Mouse (Mus musculus) macrophage (primary cell): ENCODE results near the gene Prrt3. TPM values are rescaled to one million over a fixed set of nuclear protein-coding genes. Genes with fewer than 3 reads are reported as not detected.

Experiments used
- H3K27ac ChIP-seq: fragments of 350-480 bp; formaldehyde crosslinking; 2 replicates; pipeline ENCODE4 v1.9.0; 2021
- H3K36me3 ChIP-seq: fragments of 350-480 bp; formaldehyde crosslinking; 2 replicates; pipeline ENCODE4 v1.9.0; 2021; ENCODE audit errors: inconsistent target
- H3K4me3 ChIP-seq: fragments of 350-480 bp; formaldehyde crosslinking; 2 replicates; pipeline ENCODE4 v1.9.0; 2021; ENCODE audit errors: inconsistent target
- H3K79me2 ChIP-seq: fragments of 350-480 bp; formaldehyde crosslinking; 2 replicates; pipeline ENCODE4 v1.9.0; 2021; ENCODE audit errors: inconsistent target
- WGBS: methylation state at CpG from one replicate; pipeline ENCODE4 v1.1.7; 2026; ENCODE audit warnings: inconsistent platforms; ENCODE audit not compliant: missing documents; 5-methylcytosine and 5-hydroxymethylcytosine counted together
- polyA plus RNA-seq: library from polyadenylated mRNA; stranded (reverse); fragments of 250-400 nt; gene quantifications from 3 replicates; pipeline ENCODE4 v1.2.4, GENCODE M21; 2018; ENCODE audit warnings: inconsistent platforms

The Prrt3 gene
- polyA plus RNA-seq, 1 experiment from 2014 or later = not detected

- H3K27ac ChIP-seq = no peak overlapping the region
- H3K79me2 ChIP-seq = no peaks in the 10 kb centered on the region
- WGBS = 70% methylated on average over 6 of the region's 7 CpGs
- no peak overlapping the region for H3K4me3 ChIP-seq
- no peaks in the 10 kb centered on the region for H3K36me3 ChIP-seq
These were observed 24.4 kb downstream of the Prrt3 start for GRCm38 (mm10) chr6:113477353-113477752.

- 95% methylated on average over 6 of the region's 6 CpGs for WGBS
- Histone ChIP-seq H3K36me3 (no peaks in the 10 kb centered on the region), H3K79me2 (no peaks in the 10 kb centered on the region), H3K27ac (no peak overlapping the region), H3K4me3 (no peak overlapping the region)
These were observed 28.0 kb downstream of the Prrt3 start for GRCm38 (mm10) chr6:113473715-113474114.

- Histone ChIP-seq H3K79me2 (no peaks in the 10 kb centered on the region), H3K36me3 (no peaks in the 10 kb centered on the region)
- 86% methylated on average over 2 of the region's 2 CpGs for WGBS
These were observed 28.5 kb downstream of the Prrt3 start for GRCm38 (mm10) chr6:113473246-113473645.

GRCm38 (mm10) chr6:113472061-113472460 is 29.7 kb downstream of the Prrt3 start:
- no peak overlapping the region for H3K4me3 ChIP-seq
- no peaks in the 10 kb centered on the region for H3K79me2 ChIP-seq
- no peaks in the 10 kb centered on the region for H3K36me3 ChIP-seq
- WGBS = 87% methylated on average over 10 of the region's 10 CpGs
- H3K27ac ChIP-seq = no peak overlapping the region

More at GRCm38 (mm10) chr6:113473246-113473645, 28.5 kb downstream of the Prrt3 start:
- Histone ChIP-seq H3K4me3 (no peak overlapping the region), H3K27ac (no peak overlapping the region)

GRCm38 (mm10) chr6:113471297-113471936 is 30.3 kb downstream of the Prrt3 start, which contains the start of gene Il17rc:
Il17rc (plus strand) TSS chr6:113471427.
- no peak within 1 kb of the TSS for H3K27ac ChIP-seq

GRCm38 (mm10) chr6:113469432-113469831 is 32.3 kb downstream of the Prrt3 start:
- no peak overlapping the region for H3K4me3 ChIP-seq
- H3K79me2 ChIP-seq = no peaks in the 10 kb centered on the region
- WGBS = 6% methylated on average over 31 of the region's 31 CpGs
- H3K36me3 ChIP-seq = no peaks in the 10 kb centered on the region
- H3K27ac ChIP-seq = no peak overlapping the region

More at GRCm38 (mm10) chr6:113471297-113471936, 30.3 kb downstream of the Prrt3 start, which contains the start of gene Il17rc:
- H3K4me3 ChIP-seq = no peak within 1 kb of the TSS
- 85% methylated on average over 12 of the region's 12 CpGs for WGBS
- H3K36me3 ChIP-seq = no peaks in the 10 kb centered on the region
- H3K79me2 ChIP-seq = no peaks in the 10 kb centered on the region

GRCm38 (mm10) chr6:113469021-113469420 is 32.7 kb downstream of the Prrt3 start:
- H3K79me2 ChIP-seq = no peaks in the 10 kb centered on the region
- WGBS = 6% methylated on average over 9 of the region's 9 CpGs
- no peaks in the 10 kb centered on the region for H3K36me3 ChIP-seq
- no peak overlapping the region for H3K4me3 ChIP-seq
- no peak overlapping the region for H3K27ac ChIP-seq

- H3K27ac ChIP-seq = no peak overlapping the region
- no peak overlapping the region for H3K4me3 ChIP-seq
- WGBS = 58% methylated on average over 3 of the region's 3 CpGs
- H3K79me2 ChIP-seq = no peaks in the 10 kb centered on the region
- H3K36me3 ChIP-seq = no peaks in the 10 kb centered on the region
These were observed 33.2 kb downstream of the Prrt3 start for GRCm38 (mm10) chr6:113468512-113468911.

GRCm38 (mm10) chr6:113465602-113466001 is 36.1 kb downstream of the Prrt3 start:
- WGBS = 87% methylated on average over 5 of the region's 5 CpGs

GRCm38 (mm10) chr6:113464040-113464439 is 37.7 kb downstream of the Prrt3 start:
- no peak overlapping the region for H3K4me3 ChIP-seq
- no peak overlapping the region for H3K27ac ChIP-seq
- H3K79me2 ChIP-seq = no peaks in the 10 kb centered on the region
- no peaks in the 10 kb centered on the region for H3K36me3 ChIP-seq
- 81% methylated on average over 7 of the region's 7 CpGs for WGBS

More at GRCm38 (mm10) chr6:113465602-113466001, 36.1 kb downstream of the Prrt3 start:
- H3K79me2 ChIP-seq = no peaks in the 10 kb centered on the region
- no peaks in the 10 kb centered on the region for H3K36me3 ChIP-seq
- H3K27ac ChIP-seq = no peak overlapping the region
- no peak overlapping the region for H3K4me3 ChIP-seq

- no peak overlapping the region for H3K27ac ChIP-seq
- no peaks in the 10 kb centered on the region for H3K36me3 ChIP-seq
- no peak overlapping the region for H3K4me3 ChIP-seq
- no peaks in the 10 kb centered on the region for H3K79me2 ChIP-seq
- WGBS = 54% methylated on average over 8 of the region's 10 CpGs
These were observed 43.1 kb downstream of the Prrt3 start for GRCm38 (mm10) chr6:113458635-113459034.

GRCm38 (mm10) chr6:113457952-113458534 is 43.7 kb downstream of the Prrt3 start, which contains the start of gene Il17re:
Il17re (plus strand) TSS chr6:113458484.
- no peaks in the 10 kb centered on the region for H3K79me2 ChIP-seq
- no peaks in the 10 kb centered on the region for H3K36me3 ChIP-seq
- no peak within 1 kb of the TSS for H3K27ac ChIP-seq
- no peak within 1 kb of the TSS for H3K4me3 ChIP-seq
- WGBS = 17% methylated on average over 7 of the region's 10 CpGs

GRCm38 (mm10) chr6:113455007-113455406 is 46.7 kb downstream of the Prrt3 start:
- H3K79me2 ChIP-seq = no peaks in the 10 kb centered on the region
- H3K36me3 ChIP-seq = no peaks in the 10 kb centered on the region
- no peak overlapping the region for H3K4me3 ChIP-seq
- WGBS = 22% methylated on average over 5 of the region's 5 CpGs
- H3K27ac ChIP-seq = no peak overlapping the region

GRCm38 (mm10) chr6:113451839-113452238 is 49.9 kb downstream of the Prrt3 start:
- H3K4me3 ChIP-seq = no peak overlapping the region
- H3K27ac ChIP-seq = no peak overlapping the region
- H3K79me2 ChIP-seq = no peaks in the 10 kb centered on the region
- WGBS = 93% methylated on average over 2 of the region's 2 CpGs
- peaks cover 14% of the 10 kb centered on the region; the same call in 1 of the 2 replicates for H3K36me3 ChIP-seq

GRCm38 (mm10) chr6:113447639-113448038 is 54.1 kb downstream of the Prrt3 start:
- Histone ChIP-seq H3K36me3 (peaks cover 14% of the 10 kb centered on the region; the same call in 1 of the 2 replicates), H3K27ac (no peak overlapping the region), H3K4me3 (no peak overlapping the region), H3K79me2 (peaks cover 16% of the 10 kb centered on the region)
- 97% methylated on average over 4 of the region's 4 CpGs for WGBS
